In the genomic region with DNA sequence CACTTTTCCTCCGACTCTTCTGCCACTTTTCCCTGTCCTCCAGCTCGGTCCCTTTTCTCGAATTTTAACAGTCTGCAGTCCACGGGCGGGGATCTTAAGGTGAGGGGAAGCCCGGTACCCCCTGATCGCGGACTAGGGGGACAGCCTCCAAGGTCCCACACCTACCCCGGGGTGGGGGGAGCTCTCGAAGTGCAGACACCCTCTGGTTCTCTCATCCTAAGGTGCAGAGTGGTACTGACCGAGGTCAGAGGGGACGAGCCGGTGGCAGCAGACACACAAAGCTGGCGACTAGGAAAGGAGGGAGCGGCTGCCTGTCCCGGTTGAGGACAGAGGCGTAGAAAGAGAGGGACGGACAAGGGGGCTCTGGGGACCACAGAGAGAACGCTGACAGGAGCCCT, we compare ENCODE assay signal across 8 mouse cellular contexts. TPM values are rescaled to one million over a fixed set of nuclear protein-coding genes. Genes with fewer than 3 reads are reported as not detected.
DNase-seq lines count a peak whose midpoint lies in the region; ATAC-seq and TF ChIP-seq lines count a peak whose summit lies in the region.

No protein-coding gene starts in this region.

- peak overlapping the region; percentile 93 for H3K27ac ChIP-seq in left cerebral cortex, adult 2 months
- peak overlapping the region; percentile 92 for H3K27ac ChIP-seq in brown adipose tissue, adult 24 weeks (replicated peaks; ENCODE audit: low read depth, low read length)
- H3K27ac ChIP-seq in forebrain, embryonic 16.5 days (ENCODE audit: low read length), result peak overlapping the region; percentile 91
- peak overlapping the region; percentile 92 for H3K27ac ChIP-seq in liver, embryonic 13.5 days
- peak overlapping the region; percentile 92 for H3K27ac ChIP-seq in stomach, embryonic 15.5 days

- 0% methylated on average over 19 of the region's 19 CpGs for WGBS in forebrain, embryonic 16.5 days
- WGBS in liver, embryonic 13.5 days (ENCODE audit: insufficient replicate concordance), result under 1% methylated on average over 19 of the region's 19 CpGs
- WGBS in stomach, embryonic 15.5 days, result under 1% methylated on average over 19 of the region's 19 CpGs

- peak in 1 of 2 experiments; percentile 24 for DNase-seq in left cerebral cortex, adult 2 months (ENCODE audit: extremely low spot score in 1 of 2, low spot score in 2 of 2)
- no peak for DNase-seq in left cerebral cortex, adult 9 months (ENCODE audit: low spot score in 2 of 2)
- no peak for DNase-seq in liver, embryonic 13.5 days
- DNase-seq in layer of hippocampus, adult 9-11 months, result no peak
- no peak for DNase-seq in yolk sac, embryonic 10.5 days (ENCODE audit: low spot score)

- no peaks in the 10 kb centered on the region for H3K27me3 ChIP-seq in forebrain, embryonic 16.5 days (replicated peaks; ENCODE audit: control insufficient read depth, insufficient read depth, low read length)
- H3K27me3 ChIP-seq in liver, embryonic 13.5 days, result no peaks in the 10 kb centered on the region
- H3K27me3 ChIP-seq in stomach, embryonic 15.5 days (replicated peaks), result no peaks in the 10 kb centered on the region

- H3K9me3 ChIP-seq in forebrain, embryonic 16.5 days (ENCODE audit: control insufficient read depth, low read length), result no peaks in the 10 kb centered on the region
- H3K9me3 ChIP-seq in liver, embryonic 13.5 days (replicated peaks), result no peaks in the 10 kb centered on the region
- H3K9me3 ChIP-seq in stomach, embryonic 15.5 days, result no peaks in the 10 kb centered on the region

- peak overlapping the region; percentile 84 for H3K4me2 ChIP-seq in forebrain, embryonic 16.5 days (ENCODE audit: low read length)
- peak overlapping the region; percentile 98 for H3K4me2 ChIP-seq in liver, embryonic 13.5 days
- peak overlapping the region; percentile 62 for H3K4me2 ChIP-seq in stomach, embryonic 15.5 days

- H3K36me3 ChIP-seq in forebrain, embryonic 16.5 days (ENCODE audit: control insufficient read depth, insufficient read depth), result no peaks in the 10 kb centered on the region
- H3K36me3 ChIP-seq in liver, embryonic 13.5 days, result no peaks in the 10 kb centered on the region
- H3K36me3 ChIP-seq in stomach, embryonic 15.5 days, result no peaks in the 10 kb centered on the region

- H3K4me1 ChIP-seq in brown adipose tissue, adult 24 weeks (ENCODE audit: control insufficient read depth, insufficient read depth, insufficient read length, low read length), result peaks cover 19% of the 10 kb centered on the region
- H3K4me1 ChIP-seq in forebrain, embryonic 16.5 days (replicated peaks; ENCODE audit: control insufficient read depth, insufficient read depth, low read length), result peaks cover 24% of the 10 kb centered on the region
- peaks cover 45% of the 10 kb centered on the region for H3K4me1 ChIP-seq in liver, embryonic 13.5 days (replicated peaks)
- 0 out of 2 replicates have a peak, but pooled peaks cover 11% of the 10 kb centered on the region for H3K4me1 ChIP-seq in stomach, embryonic 15.5 days

- no peak for ATAC-seq in forebrain, embryonic 16.5 days
- ATAC-seq in liver, embryonic 13.5 days (ENCODE audit: low read depth), result peak; percentile 25; the same call in 1 of the 2 replicates
- peak; percentile 4 for ATAC-seq in stomach, embryonic 15.5 days (ENCODE audit: insufficient read depth, low FRiP score, low read depth)

- H3K9ac ChIP-seq in forebrain, embryonic 16.5 days (replicated peaks; ENCODE audit: low read depth, low read length), result peak overlapping the region; percentile 97
- H3K9ac ChIP-seq in liver, embryonic 13.5 days, result peak overlapping the region; percentile 96
- peak overlapping the region; percentile 90 for H3K9ac ChIP-seq in stomach, embryonic 15.5 days

- H3K4me3 ChIP-seq in left cerebral cortex, adult 2 months, result peak overlapping the region; percentile 89
- H3K4me3 ChIP-seq in brown adipose tissue, adult 24 weeks (ENCODE audit: insufficient read depth, low read depth, low read length), result peak overlapping the region; percentile 77
- peak overlapping the region; percentile 99 for H3K4me3 ChIP-seq in forebrain, embryonic 16.5 days (replicated peaks; ENCODE audit: low read length)
- peak overlapping the region; percentile 97 for H3K4me3 ChIP-seq in liver, embryonic 13.5 days (replicated peaks)
- H3K4me3 ChIP-seq in stomach, embryonic 15.5 days (replicated peaks), result peak overlapping the region; percentile 92

- intact Hi-C loops in left cerebral cortex, adult 2 months (cut with DNase I), result loop anchor here (1.0 kb wide), 1 partner anchor 55 kb away; no protein-coding TSS in a partner anchor

- no peak for TF ChIP-seq CTCF in left cerebral cortex, adult 2 months (IDR thresholded peaks at IDR 0.05)

RNA-seq across cellular contexts. Expression of a gene that starts 0.6 kb away (rescaled TPM):
- 10 to 100 TPM; 53.5 to 58.6 TPM for total RNA-seq in left cerebral cortex, adult 2 months (2021)
- 47.3 and 49.3 TPM in 2 replicates for polyA plus RNA-seq in brown adipose tissue, adult 24 weeks (2012; ENCODE audit: insufficient read depth, insufficient read length, missing spikeins)
- 129 and 136 TPM in 2 replicates for polyA plus RNA-seq in forebrain, embryonic 16.5 days (2015; fragmentation: Nextera tagmentation; extraction: Ambion mirVana)
- polyA plus RNA-seq in liver, embryonic 13.5 days (2015; fragmentation: Nextera tagmentation; extraction: Ambion mirVana), result 38.4 and 44.6 TPM in 2 replicates
- polyA plus RNA-seq in stomach, embryonic 15.5 days (2015; fragmentation: Nextera tagmentation; extraction: Ambion mirVana), result 98.3 and 106 TPM in 2 replicates

RNA-seq across cellular contexts. Expression of a gene that starts 25.2 kb away (rescaled TPM):
- 100 to 1,000 TPM; 113 to 114 TPM for total RNA-seq in left cerebral cortex, adult 2 months (2021)
- 105 and 132 TPM in 2 replicates for polyA plus RNA-seq in brown adipose tissue, adult 24 weeks (2012; ENCODE audit: insufficient read depth, insufficient read length, missing spikeins)
- polyA plus RNA-seq in forebrain, embryonic 16.5 days (2015; fragmentation: Nextera tagmentation; extraction: Ambion mirVana), result 571 and 653 TPM in 2 replicates
- polyA plus RNA-seq in liver, embryonic 13.5 days (2015; fragmentation: Nextera tagmentation; extraction: Ambion mirVana), result 320 and 398 TPM in 2 replicates
- 518 and 524 TPM in 2 replicates for polyA plus RNA-seq in stomach, embryonic 15.5 days (2015; fragmentation: Nextera tagmentation; extraction: Ambion mirVana)

RNA-seq across cellular contexts. Expression of a gene that starts 55.5 kb away (rescaled TPM):
- total RNA-seq in left cerebral cortex, adult 2 months (2021), result 10 to 100 TPM; 65.2 to 74.7 TPM
- 27.2 and 29.0 TPM in 2 replicates for polyA plus RNA-seq in brown adipose tissue, adult 24 weeks (2012; ENCODE audit: insufficient read depth, insufficient read length, missing spikeins)
- 123 and 135 TPM in 2 replicates for polyA plus RNA-seq in forebrain, embryonic 16.5 days (2015; fragmentation: Nextera tagmentation; extraction: Ambion mirVana)
- 65.8 and 78.6 TPM in 2 replicates for polyA plus RNA-seq in liver, embryonic 13.5 days (2015; fragmentation: Nextera tagmentation; extraction: Ambion mirVana)
- polyA plus RNA-seq in stomach, embryonic 15.5 days (2015; fragmentation: Nextera tagmentation; extraction: Ambion mirVana), result 68.4 and 74.9 TPM in 2 replicates
